Mouse (Mus musculus) lung, postnatal 10 days (tissue): ENCODE measurements around the gene Ankrd63.
A peak's percentile ranks its signal among the peaks of the same experiment; 100 is the strongest.

ENCODE experiments used
- DNase-seq: peaks from one replicate; pipeline ENCODE4 v3.0.0; 2021

Gene Ankrd63

DNA sequence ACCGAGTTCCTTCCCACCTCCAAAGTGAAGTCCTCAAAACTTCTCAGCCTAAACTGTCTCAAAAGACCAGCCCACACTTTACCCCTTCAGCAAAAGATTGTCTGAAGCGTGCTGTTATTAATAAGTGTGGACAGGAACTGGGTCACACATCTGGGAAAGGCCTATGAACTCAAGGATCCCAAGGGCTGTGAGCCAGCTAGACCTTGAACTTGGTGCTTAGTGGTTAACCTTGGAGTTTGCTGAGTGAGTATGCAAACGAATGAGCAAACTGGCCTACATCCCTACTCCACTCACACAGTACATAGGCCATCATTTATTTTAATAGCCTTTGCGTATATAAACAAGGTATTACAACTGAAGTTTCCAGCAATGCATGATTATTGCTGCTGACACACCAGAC, 21.7 kb upstream of the Ankrd63 start:
- DNase-seq: no peak

GRCm38 (mm10) chr2:118723693-118724486, 20.1 kb upstream of the Ankrd63 start:
- no peak for DNase-seq

DNA sequence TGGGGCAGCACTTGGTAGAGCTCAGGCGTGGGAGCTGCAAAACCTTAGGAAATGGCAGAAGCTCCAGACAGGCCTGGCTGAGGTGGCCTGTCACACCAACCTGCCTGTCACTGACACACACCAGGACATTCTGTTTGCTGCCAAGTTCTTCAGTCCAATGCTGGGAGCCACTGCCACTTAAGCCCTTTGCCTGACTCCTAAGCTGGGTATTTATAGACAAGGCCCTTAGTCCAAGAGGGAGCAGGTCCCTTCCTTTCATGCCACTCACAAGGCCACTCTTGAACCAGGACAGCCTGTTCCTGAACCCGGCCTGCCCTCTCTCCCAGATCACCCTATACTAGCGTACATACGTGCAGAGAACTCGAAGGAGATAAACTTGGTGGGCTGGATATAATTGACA, 12.9 kb upstream of the Ankrd63 start:
- DNase-seq: no peak

DNA sequence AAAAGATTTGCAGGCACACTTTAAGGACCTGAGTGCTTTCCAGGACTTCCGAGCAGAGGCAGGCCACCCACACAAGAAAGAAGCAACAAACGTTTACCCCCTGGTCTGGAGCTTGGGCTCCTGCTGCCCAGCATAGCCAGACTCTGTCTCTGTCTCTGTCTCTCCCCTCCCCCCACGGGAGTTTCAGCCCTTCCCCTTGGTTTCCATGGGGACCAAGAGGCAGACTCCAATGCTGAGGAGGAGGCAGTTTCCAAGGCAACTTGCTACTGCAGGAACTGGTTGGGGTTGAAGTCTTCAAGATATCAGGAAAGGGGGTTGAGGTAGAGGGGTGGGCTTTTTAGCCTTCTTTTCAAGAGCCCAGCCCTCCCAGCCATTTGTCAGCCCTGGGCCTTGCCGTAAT, 10.5 kb upstream of the Ankrd63 start:
- no peak for DNase-seq

- DNase-seq: no peak
These were observed 9.9 kb upstream of the Ankrd63 start for GRCm38 (mm10) chr2:118713631-118714030.

DNA sequence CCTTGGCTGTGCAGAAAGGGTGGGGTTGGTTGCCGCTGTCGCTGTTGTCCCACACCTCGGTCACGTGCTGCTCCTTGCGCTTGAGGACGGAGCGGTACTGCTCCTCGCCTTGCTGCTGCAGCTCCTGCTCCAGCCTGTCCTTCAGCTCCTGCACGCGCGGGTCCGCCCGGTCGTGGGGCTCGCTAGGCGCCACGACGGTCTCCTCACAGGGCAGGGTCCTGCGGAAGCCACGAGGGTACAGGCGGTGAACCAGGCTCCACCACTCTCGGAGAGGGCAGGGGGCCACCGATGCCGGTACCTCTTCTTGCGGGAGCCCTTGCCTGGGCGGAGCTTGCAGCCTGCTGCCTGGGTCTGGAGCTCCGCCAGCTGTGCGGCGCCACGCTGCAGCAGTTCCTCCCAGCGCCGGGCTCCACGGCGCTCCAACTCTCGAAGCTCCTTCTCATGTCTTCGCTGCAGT, 7.3 kb upstream of the Ankrd63 start:
- DNase-seq: peak; percentile 68

DNA sequence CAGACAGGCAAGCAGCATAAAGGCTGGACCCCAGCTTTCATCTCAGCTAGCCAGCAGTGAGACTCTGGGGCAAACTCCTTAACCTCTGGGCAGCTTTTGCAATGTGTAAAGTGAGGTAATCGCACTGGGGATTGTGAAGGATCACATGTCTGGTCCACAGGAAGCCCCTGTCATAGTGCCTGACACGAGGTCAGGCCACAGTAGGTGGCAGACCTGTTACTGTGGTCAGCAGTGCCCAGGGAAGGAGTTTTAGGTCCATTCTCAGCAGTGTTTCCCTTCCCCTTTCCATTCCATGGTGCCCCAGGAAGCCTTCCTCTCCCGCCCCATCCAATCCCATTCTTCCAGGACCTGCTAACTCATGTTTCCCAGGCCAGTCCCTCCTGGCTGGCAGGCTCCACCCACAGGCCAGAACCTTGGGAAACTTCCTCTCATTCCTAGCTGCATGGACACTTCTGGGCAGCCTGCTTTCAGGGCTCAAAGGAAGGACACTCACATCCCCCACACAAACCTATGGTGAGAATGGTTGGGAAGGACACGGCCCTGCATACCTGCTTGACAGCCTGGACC, 6.0 kb upstream of the Ankrd63 start:
- DNase-seq: no peak

- peak; percentile 36 for DNase-seq
These were observed 4.7 kb upstream of the Ankrd63 start for GRCm38 (mm10) chr2:118708472-118708871.

- DNase-seq: no peak
These were observed 2.7 kb upstream of the Ankrd63 start for GRCm38 (mm10) chr2:118706436-118706835.

- peak; percentile 69 for DNase-seq
These were observed 641 bp downstream of the Ankrd63 start for GRCm38 (mm10) chr2:118702883-118703761.

GRCm38 (mm10) chr2:118701971-118702882, 1.5 kb downstream of the Ankrd63 start:
- DNase-seq: no peak

GRCm38 (mm10) chr2:118701161-118701560, 2.6 kb downstream of the Ankrd63 start:
- no peak for DNase-seq

- peak; percentile 92 for DNase-seq
These were observed 3.3 kb downstream of the Ankrd63 start for GRCm38 (mm10) chr2:118700179-118701062.

DNA sequence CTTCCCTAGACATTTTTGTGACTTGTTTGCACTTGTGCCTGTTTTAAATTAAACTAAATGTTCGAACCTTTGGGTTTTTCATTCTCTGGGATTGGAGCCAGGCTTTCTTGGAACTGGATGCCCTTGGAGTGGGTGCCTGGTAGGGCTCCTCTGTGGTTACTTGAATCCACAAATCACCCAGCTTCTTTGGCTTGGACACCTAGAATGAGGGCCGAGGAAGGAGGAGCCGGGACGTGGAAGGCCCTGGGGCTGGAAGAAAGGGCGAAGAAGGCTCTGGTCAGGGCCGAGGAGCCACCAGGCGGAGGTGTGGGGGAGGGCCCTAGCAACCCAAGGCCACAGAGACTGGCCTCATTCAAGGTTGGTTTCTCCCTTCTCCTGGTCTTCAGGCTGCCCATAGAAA, 5.8 kb downstream of the Ankrd63 start:
- DNase-seq: no peak

- no peak for DNase-seq
These were observed 6.4 kb downstream of the Ankrd63 start for GRCm38 (mm10) chr2:118697311-118697877.

GRCm38 (mm10) chr2:118696451-118697308, 7.1 kb downstream of the Ankrd63 start:
- DNase-seq: no peak

DNA sequence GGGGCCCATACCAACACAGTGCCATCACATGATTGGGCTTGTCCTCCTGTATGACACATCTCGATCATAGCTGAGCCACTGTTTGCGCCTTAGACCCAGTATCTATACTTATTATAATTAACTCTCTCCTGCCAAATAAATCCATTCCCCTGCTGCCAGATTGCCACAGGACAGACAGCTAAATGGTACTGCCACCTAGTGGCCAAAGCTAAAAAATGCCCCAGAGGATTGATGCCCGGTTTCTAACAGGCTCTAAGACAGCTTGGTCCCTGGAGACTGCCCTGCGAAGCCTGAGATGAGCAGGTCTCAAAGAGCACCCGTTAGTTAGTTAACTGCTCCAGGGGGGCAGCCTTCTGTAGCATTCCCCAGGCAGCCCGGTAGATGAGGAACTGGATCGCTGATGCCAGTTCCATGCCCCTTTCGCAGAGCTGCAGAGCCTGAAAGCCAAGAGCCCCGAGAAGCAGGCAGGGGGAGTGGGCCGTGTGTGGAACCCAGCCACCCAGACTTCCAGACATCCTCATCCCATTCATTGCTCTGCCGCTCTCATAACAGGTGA, 8.0 kb downstream of the Ankrd63 start:
- peak; percentile 74 for DNase-seq

DNA sequence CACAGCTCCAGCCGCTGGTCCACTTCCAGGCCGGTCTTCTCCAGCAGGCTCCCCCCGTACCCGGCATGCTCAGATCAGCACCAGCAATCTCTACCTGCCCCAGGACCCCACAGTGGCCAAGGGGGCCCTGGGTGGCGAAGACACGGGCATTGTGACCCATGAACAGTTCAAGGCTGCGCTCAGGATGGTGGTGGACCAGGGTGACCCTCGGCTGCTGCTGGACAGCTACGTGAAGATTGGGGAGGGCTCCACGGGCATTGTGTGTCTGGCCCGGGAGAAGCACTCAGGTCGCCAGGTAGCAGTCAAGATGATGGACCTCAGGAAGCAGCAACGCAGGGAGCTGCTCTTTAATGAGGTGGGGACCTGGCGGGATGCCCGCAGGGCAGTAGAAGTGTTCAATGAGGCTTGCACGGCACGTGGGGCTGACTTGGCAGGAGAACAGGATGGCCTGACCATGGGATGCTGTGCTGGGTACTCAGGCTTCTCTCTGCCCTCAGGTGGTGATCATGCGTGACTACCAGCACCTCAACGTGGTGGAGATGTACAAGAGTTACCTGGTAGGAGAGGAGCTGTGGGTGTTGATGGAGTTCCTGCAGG, 10.3 kb downstream of the Ankrd63 start:
- DNase-seq: no peak

DNA sequence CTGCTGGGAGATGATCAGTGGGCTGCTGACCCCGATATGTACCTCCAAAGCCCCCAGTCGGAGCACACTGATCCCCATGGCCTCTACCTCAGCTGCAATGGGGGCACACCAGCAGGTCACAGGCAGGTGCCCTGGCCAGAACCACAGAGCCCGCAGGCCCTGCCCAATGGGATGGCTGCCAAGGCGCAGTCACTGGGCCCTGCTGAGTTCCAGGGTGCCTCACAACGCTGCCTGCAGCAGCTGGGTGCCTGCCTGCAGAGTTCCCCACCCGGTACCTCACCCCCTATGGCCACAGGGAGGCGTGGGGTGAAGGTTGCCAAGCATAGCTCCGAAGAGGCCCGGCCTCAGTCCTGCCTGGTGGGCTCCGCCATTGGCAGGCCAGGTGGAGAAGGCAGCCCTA, 13.9 kb downstream of the Ankrd63 start:
- no peak for DNase-seq
